24 mouse cellular contexts compared by ENCODE assay signal in the genomic region with DNA sequence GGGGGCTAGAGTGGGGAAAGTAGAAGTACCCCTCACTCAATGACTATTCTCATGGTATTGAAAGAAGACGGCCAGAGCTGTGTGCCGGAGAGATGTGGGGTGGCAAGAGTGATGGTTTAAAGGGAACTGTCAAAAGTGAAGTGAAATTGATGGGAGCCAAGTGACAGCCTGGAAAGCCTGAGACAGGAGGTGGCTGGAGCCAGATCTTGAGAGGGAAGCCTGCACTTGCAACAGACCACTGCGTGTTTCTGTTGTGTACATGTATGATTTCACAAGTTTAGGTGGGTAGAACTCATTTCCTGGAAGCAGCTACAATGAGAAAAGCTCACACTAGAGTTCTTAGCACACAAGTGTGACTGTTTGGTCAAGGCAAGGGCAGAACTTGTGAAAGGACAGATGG. TPM values are rescaled to one million over a fixed set of nuclear protein-coding genes. Genes with fewer than 3 reads are reported as not detected.
DNase-seq lines count a peak whose midpoint lies in the region; ATAC-seq and TF ChIP-seq lines count a peak whose summit lies in the region.
"Had no signal": no experiment of that assay in that cellular context is flagged by ENCODE, and none has a peak within 500 bp of the region (broad histone marks: within the 10 kb centered on the region; RNA-seq: fewer than 3 reads in every experiment).

No protein-coding gene starts in this region.

- TF ChIP-seq CTCF in lung, postnatal 0 days (IDR thresholded peaks at IDR 0.05): no peak

- no peaks in the 10 kb centered on the region for H3K4me1 ChIP-seq in lung, postnatal 0 days (ENCODE audit: insufficient read depth, low read depth, low read length)
- H3K4me1 ChIP-seq: forebrain, embryonic 10.5 days; forebrain, embryonic 13.5 days; heart, embryonic 15.5 days; hindbrain, embryonic 12.5 days; hindbrain, embryonic 15.5 days had no signal

- no peaks in the 10 kb centered on the region for H3K36me3 ChIP-seq in lung, postnatal 0 days (ENCODE audit: insufficient read depth, low read length)
- H3K36me3 ChIP-seq: forebrain, embryonic 10.5 days; heart, embryonic 12.5 days; heart, embryonic 15.5 days; hindbrain, embryonic 12.5 days; hindbrain, embryonic 15.5 days had no signal

- no peak overlapping the region for H3K4me3 ChIP-seq in lung, postnatal 0 days (ENCODE audit: low read depth, low read length)
- H3K4me3 ChIP-seq: forebrain, embryonic 10.5 days; forebrain, embryonic 13.5 days; heart, embryonic 12.5 days; heart, embryonic 15.5 days; hindbrain, embryonic 12.5 days; hindbrain, embryonic 15.5 days had no signal

- no peaks in the 10 kb centered on the region for H3K27me3 ChIP-seq in lung, postnatal 0 days (replicated peaks; ENCODE audit: insufficient read depth, low read length)
- H3K27me3 ChIP-seq: forebrain, embryonic 13.5 days; heart, embryonic 12.5 days; heart, embryonic 15.5 days; hindbrain, embryonic 12.5 days; hindbrain, embryonic 15.5 days had no signal

- no peak overlapping the region for H3K4me2 ChIP-seq in lung, postnatal 0 days (replicated peaks; ENCODE audit: low read depth, low read length)
- H3K4me2 ChIP-seq: forebrain, embryonic 13.5 days; heart, embryonic 12.5 days; heart, embryonic 15.5 days; hindbrain, embryonic 12.5 days; hindbrain, embryonic 15.5 days had no signal

- H3K9ac ChIP-seq in lung, postnatal 0 days (replicated peaks; ENCODE audit: low read depth): no peak overlapping the region
- H3K9ac ChIP-seq: forebrain, embryonic 13.5 days; heart, embryonic 12.5 days; heart, embryonic 15.5 days; hindbrain, embryonic 12.5 days; hindbrain, embryonic 15.5 days had no signal

- no peaks in the 10 kb centered on the region for H3K9me3 ChIP-seq in lung, postnatal 0 days (ENCODE audit: low read length)
- H3K9me3 ChIP-seq: forebrain, embryonic 10.5 days; forebrain, embryonic 13.5 days; heart, embryonic 12.5 days; heart, embryonic 15.5 days; hindbrain, embryonic 12.5 days; hindbrain, embryonic 15.5 days had no signal

- no peak for TF ChIP-seq EP300 in lung, postnatal 0 days (IDR thresholded peaks at IDR 0.05)

- ATAC-seq in lung, postnatal 0 days: no peak
- ATAC-seq in common myeloid progenitor, adult 5-6 weeks (replicated peaks; ENCODE audit: low read depth, poor library complexity, severe bottlenecking): peak; percentile 39; the same call in 1 of the 2 replicates
- peak; percentile 92 for ATAC-seq in megakaryocyte progenitor cell, adult 5-6 weeks (replicated peaks; ENCODE audit: poor library complexity)
- ATAC-seq: CD4-positive, CD25-positive, alpha-beta regulatory T cell, adult 4 months; forebrain, embryonic 13.5 days; forebrain, embryonic 16.5 days had no signal

- WGBS in lung, postnatal 0 days: 49% methylated on average over 3 of the region's 3 CpGs

- H3K27ac ChIP-seq in lung, postnatal 0 days (ENCODE audit: low read length): no peak overlapping the region
- H3K27ac ChIP-seq: forebrain, embryonic 10.5 days; forebrain, embryonic 13.5 days; heart, embryonic 15.5 days; hindbrain, embryonic 12.5 days; hindbrain, embryonic 15.5 days had no signal

- DNase-seq in lung, postnatal 0 days (ENCODE audit: low spot score): peak; percentile 28
- no peak for DNase-seq in lung, postnatal 25 days (ENCODE audit: low spot score)
- DNase-seq in spleen, adult 12 weeks (ENCODE audit: low spot score): no peak
- no peak for DNase-seq in thymus, postnatal 36 days
- DNase-seq: adrenal gland, adult 2 months; adrenal gland, postnatal 14 days; cerebellum, adult 11 months; cerebellum, adult 8-10 months; cerebellum, postnatal 10 days; cerebellum, postnatal 36 days; gastrocnemius, postnatal 10 days; gastrocnemius, postnatal 36 days; heart, adult 18-20 months; heart, postnatal 10 days had no signal

RNA-seq across cellular contexts. Expression of a gene that starts 27.5 kb away (rescaled TPM):
- polyA plus RNA-seq in lung, postnatal 0 days (2015; fragmentation: Nextera tagmentation; extraction: Ambion mirVana): 2.0 and 2.3 TPM in 2 replicates
- total RNA-seq in common myeloid progenitor, adult 5-6 weeks (2017): 4.9 and 8.7 TPM in 2 replicates
- total RNA-seq in megakaryocyte progenitor cell, adult 5-6 weeks (2015): 4.3 and 4.8 TPM in 2 replicates
- 4.3 and 4.6 TPM in 2 replicates for total RNA-seq in megakaryocyte progenitor cell, adult 5-6 weeks (2017)
